Mouse (Mus musculus) ES-Bruce4 (cell line): ENCODE measurements around the gene Selenoh.

Source experiments
- CTCF ChIP-seq: IDR thresholded peaks from one replicate; pipeline ENCODE4 v1.8.1; 2011; ENCODE audit warnings: low read depth, low read length
- EP300 ChIP-seq: IDR thresholded peaks from 2 replicates; pipeline ENCODE4 v1.6.1; 2011; ENCODE audit warnings: low read depth, low read length; ENCODE audit not compliant: insufficient read depth
- POLR2A ChIP-seq: IDR thresholded peaks from one replicate; pipeline ENCODE4 v1.8.1; 2011; ENCODE audit warnings: low read length; ENCODE audit not compliant: insufficient read depth

DNA sequence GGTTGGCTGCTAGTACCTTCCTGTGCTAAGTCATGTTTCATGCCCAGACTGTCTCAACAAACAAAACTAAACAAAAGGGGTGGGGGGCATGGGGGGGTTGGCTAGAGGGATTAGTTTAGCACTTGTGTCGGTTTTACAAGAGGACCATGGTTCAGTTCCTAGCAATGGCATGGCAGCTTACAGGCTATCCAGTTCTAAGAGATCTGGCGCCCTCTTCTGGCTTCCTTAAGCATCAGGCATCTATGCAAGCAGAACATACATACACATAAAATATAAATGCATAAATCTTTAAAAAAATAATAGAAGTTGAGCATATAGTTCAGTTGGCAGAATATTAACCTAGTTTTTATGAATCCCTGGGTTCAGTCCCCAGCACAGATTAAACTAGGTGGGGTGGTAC is 7.7 kb downstream of the Selenoh start:
- TF ChIP-seq CTCF (peak; percentile 33), POLR2A (no peak), EP300 (no peak)
